Mouse (Mus musculus): ENCODE data around the gene Gm45233. TPM values are rescaled to one million over a fixed set of nuclear protein-coding genes. Genes with fewer than 3 reads are reported as not detected.
A peak's percentile ranks its signal among the peaks of the same experiment; 100 is the strongest.

Gm45233 gene
- total RNA-seq, 2 experiments from 2014 or later: not detected

DNA sequence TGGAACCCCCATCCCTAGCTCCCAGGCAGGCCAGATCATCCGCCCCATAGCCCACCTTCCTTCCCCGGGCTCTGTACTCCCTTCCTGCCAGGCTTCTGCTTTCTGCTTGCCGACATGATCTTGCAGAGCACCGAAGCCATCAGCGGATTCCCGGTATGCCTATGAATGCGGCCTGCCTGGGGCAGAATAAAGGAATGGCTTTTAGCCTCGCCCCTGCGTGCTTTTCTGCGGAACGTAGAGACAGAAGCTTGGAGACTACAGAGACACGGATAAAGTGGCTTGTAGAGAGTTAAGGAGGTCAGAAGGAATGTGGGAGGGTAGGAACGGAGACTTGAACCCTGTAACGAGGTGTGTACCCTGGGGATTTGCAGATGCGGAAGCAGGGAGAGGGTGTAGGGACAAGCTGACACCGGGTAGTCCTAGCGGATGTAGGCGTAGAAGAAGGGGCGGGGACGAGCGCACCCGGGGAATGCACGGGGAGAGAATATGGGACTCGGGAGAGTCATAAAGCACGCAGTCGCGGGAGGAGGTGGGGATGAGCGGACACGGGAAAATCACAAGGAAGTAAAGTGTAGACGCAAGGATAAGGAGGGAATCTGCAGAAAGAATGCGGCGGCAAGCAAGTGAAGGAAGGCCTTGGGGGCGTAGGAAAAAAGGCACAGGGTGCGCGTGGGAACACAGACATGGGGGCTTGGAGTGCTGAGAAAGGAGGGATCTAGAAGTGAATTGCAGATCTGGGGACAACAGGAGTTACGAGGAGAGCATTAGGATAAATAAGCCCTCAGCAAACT is 607 bp upstream of the Gm45233 start:
- ATAC-seq (replicated peaks; ENCODE audit: low FRiP score, low TSS enrichment, poor library complexity, severe bottlenecking): peak; percentile 81

DNA sequence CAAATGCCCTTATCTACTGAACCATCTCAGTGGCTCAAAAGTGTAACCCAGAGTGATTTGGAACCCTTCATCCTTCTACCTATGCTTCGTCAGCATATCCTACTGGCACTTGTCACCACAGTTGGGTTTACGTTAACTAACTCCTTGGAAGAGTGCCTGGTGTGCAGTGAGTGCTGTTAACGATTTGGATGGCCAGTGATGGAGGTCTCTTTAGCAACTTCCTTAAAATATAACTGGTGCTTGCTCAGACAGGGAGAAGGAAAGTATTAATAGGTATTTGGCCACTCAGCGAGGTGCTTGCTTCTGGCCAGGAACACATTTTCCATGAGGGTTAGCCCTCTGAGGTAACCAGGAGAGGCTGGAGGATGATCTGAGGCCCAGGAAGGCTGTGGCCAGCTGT is 3.9 kb downstream of the Gm45233 start:
- ATAC-seq (replicated peaks; ENCODE audit: low FRiP score, low TSS enrichment, poor library complexity, severe bottlenecking): no peak

DNA sequence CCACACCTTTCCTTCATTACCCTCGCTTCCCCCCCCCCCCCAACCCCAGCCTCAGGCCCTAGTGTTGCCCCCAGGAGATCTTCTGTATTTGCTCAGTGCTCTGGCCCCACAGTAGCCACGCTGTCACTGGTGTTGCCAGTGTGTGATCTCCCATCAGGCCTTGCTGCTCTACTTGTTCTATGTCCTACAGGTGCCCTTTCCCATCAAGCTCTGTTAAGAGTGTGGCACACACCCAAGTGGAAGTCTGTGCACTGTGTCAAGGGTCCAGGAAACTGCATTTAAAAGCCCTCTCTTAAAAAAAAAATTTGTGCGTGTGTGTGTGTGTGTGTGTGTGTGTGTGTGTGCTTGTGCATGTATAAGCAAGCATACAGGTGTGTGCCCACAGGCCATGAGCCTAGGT is 4.3 kb downstream of the Gm45233 start:
- ATAC-seq (replicated peaks; ENCODE audit: low FRiP score, low TSS enrichment, poor library complexity, severe bottlenecking): no peak

DNA sequence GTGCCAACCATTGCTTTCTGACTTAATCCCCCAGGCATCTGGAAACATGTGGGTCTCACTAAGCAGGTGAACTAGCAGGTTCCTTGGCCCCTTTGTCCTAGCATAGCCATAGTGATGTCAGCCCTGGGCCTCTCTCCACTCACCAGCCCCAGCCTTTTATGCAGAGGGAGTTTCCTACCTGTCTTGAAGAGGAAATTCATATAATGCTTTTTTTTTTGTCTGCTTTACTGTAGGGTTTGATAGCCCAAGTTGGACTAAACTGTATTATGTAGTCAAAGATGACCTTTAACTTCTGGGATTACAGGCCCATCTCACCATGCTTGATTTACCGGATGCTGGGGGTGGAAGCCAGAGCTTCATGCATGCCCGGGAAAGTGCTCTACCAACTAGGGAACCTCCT is 5.9 kb downstream of the Gm45233 start:
- no peak for ATAC-seq (replicated peaks; ENCODE audit: low FRiP score, low TSS enrichment, poor library complexity, severe bottlenecking)

DNA sequence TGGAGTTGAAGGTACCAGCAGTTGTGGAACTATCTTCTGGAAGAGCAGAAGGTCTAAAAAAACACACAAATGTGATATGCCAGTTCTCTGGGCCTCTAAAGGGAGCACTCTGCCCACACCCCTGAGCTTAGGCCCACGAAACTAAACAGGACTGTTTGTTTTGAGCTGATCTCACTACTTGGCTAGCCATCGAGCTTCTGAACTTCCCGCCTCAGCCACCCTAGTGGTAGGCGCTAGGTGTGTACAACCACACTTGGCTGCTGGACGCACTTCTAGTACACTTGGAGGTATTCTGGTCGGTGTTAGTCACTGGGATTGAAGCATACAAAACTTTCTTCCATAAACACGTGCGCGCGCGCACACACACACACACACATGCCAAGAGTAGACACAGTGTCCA is 7.8 kb downstream of the Gm45233 start:
- no peak for ATAC-seq (replicated peaks; ENCODE audit: low FRiP score, low TSS enrichment, poor library complexity, severe bottlenecking)

DNA sequence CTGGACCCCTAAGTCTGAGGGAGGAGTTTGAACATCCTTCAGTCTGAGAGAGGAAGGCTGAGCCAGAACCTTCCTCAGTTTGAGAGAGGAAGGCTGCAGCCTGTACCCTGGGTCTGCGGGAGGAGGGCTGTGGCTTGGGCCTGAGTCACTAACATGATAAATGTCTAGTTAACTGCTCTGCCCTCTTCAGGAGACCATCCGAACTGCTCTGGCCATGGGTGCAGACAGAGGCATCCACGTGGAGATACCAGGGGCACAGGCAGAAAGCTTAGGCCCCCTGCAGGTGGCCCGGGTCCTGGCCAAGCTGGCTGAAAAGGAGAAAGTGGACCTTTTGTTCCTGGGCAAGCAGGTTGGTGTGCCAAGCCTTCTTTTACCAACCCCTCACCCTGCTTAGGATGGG is 8.7 kb downstream of the Gm45233 start:
- ATAC-seq (replicated peaks; ENCODE audit: low FRiP score, low TSS enrichment, poor library complexity, severe bottlenecking): peak; percentile 85

DNA sequence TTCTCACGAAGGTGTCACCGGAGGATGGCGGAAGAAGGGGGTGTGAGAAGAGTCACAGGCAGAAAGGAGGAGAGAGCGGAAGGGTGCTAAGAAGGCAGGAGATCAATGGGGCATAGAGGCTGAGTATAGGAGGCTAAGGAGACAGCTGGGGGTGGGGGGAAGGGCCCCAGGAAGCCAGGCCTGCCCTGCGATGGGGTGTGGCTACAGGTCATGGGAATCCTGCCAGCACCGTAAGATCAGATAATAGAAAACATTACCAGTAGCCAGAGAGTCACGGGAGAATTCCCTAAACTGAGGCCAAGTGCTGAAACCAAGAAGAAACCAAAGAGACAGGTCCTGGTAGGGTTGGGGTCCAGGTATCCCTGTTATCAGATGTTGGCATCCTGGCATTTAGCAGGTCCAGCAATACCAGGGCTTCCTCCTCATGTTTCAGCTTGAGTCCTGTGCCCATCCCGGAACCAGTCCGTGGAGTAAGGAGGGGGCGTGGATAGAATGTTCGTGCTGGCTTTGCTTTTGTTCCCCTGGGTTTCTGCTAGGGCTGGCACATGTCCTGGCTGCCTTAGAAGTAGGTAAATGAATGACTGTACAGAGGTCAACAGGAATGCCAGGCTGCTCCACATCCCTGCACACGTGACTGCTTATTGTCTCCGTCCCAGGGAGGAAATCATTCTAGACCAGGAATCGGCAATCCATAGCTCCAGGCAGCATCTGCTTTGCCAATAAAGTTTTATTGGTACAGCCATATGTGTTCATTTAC is 9.8 kb downstream of the Gm45233 start:
- peak; percentile 19; the same call in 1 of the 2 replicates for ATAC-seq (replicated peaks; ENCODE audit: low FRiP score, low TSS enrichment, poor library complexity, severe bottlenecking)

DNA sequence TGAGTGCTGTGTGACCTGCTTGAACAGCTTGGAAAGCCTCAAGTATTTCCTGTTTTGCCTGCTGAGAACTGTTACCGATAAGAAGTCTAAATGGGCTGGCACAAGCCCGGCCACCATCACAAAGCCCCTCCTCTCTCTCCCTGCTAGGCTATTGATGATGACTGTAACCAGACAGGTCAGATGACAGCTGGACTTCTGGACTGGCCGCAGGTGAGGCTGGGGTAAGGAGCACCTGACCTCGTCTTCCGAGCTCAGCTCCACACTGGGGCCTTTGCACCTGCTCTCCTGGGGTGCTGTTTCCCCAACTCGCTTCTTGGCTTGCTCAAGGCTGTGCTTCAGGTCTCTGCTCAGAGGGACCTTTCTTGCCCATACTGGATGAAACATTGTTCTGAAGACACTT is 10.4 kb downstream of the Gm45233 start:
- no peak for ATAC-seq (replicated peaks; ENCODE audit: low FRiP score, low TSS enrichment, poor library complexity, severe bottlenecking)

DNA sequence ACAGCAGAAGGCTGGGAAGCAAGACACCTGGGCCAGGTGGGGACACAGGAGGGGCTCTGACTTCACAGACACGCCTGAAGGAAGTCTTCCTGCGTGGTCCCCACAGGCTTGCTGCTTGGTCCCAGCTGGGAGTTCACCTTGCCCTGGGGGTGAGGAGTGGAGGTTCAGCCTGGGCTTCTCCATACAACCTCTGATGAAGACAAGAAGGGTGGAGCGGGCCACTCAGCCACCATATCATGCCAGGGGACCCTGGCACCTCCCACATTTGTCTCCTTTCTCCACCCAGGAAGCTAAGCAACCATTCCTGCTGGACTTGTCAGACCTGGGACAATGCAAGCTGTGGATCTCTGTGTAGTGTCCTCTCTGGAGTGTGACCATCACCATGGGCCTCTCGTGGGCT is 18.9 kb downstream of the Gm45233 start, which contains the start of gene Vsig10l:
Gene Vsig10l, plus strand, starts transcription at position 301 of the 400 bp plus-strand sequence.
- ATAC-seq (replicated peaks; ENCODE audit: low FRiP score, low TSS enrichment, poor library complexity, severe bottlenecking): no peak

DNA sequence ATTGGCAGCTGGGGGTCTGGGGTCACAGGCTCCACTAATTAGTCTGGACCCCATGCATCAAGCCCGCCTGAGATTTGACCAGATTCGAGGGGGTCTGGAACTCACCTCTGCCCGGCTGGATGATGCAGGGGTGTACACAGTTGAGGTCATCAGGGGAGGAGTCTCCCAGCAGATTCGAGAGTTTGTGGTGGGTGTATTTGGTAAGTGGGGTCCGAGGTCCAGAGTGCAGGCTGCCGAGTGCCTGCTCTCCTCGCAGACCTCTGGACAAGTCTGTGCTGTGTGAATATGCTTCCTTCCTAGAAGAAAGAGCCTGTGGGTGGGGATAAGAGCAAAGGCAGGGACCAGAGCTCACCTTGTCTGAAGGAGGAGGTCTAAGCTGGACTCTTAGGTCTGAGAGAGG is 20.0 kb downstream of the Gm45233 start:
- ATAC-seq (replicated peaks; ENCODE audit: low FRiP score, low TSS enrichment, poor library complexity, severe bottlenecking): no peak

DNA sequence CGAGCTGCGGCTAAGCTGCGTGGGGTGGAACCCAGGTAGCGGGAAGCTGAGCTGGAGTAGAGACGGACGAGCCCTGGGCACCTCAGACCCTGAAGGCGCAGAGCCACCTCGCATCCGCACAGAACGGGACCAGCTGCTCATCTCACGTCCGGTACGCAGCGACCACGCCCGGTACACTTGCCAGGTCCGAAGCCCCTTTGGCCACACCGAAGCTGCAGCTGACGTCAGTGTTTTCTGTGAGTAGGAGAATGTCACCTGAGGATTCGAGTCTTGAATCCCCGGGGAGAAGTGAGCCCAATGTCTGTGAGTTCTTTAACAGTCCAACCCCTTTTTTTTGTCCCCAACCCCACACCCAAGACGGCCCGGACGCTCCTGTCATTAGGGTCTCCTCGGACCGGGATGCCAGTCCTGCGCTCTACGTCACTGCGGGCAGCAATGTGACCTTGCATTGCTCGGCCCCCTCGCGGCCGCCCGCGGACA is 21.0 kb downstream of the Gm45233 start:
- no peak for ATAC-seq (replicated peaks; ENCODE audit: low FRiP score, low TSS enrichment, poor library complexity, severe bottlenecking)

DNA sequence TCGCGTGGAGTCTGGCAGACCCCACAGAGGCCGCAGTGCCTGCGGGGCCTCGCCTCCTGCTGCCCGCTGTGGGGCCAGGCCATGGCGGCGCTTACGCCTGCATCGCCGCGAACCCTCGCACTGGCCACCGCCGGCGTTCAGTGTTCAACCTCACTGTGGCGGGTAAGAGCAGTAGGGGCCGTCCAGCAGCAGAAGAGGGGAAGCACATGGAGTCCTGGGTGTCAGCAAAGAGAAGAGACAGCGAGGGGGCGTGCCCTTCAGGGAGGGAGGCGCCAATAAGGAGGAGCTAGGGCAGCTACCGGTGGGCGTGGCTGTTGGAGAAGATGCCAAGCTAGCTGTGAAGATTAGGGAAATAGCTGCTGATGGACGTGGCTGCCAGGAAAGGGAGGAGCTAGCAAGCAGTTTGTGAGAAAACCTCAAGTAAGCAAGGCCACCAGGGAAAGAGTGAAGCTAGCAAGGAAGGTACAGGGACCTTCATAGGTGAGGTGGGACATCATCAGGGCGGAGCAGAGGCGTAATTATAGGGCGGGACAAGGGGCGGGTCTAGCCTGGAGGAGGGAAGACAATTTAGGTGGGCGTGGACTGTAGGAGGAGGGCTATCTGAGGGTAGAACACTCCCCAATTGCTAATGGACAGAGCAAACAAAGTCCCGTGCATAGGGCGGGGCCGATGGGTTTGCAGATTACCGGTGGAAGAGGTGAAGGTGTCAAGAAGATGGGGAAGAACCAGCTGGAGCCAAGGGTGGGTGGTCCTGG is 21.6 kb downstream of the Gm45233 start:
- ATAC-seq (replicated peaks; ENCODE audit: low FRiP score, low TSS enrichment, poor library complexity, severe bottlenecking): peak; percentile 85

DNA sequence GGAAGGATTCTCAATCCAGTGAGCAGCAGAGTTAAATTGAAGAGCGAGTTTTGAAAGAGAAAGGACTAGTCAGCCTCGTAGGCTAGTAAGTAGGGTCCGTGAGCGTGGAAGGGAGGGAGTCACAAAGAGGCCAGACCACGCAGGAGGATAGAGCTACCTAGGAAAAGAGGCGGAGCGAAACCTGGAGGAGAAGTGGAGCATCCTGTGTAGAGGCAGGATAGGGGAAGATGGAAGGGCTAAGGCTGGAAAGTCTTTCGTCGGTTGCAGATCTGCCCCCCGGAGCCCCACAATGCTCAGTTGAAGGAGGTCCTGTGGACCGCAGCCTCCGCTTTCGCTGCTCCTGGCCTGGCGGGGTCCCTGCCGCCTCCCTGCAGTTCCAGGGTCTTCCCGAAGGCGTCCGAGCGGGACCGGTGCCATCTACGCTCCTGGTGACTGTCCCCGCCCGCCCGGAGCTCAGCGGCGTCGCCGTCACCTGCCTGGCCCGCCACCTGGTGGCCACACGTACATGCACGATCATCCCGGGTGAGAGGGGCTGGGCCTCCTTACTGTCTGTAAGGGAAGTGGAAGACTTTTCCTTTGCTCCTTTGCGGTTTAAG is 22.3 kb downstream of the Gm45233 start:
- peak; percentile 74 for ATAC-seq (replicated peaks; ENCODE audit: low FRiP score, low TSS enrichment, poor library complexity, severe bottlenecking)

DNA sequence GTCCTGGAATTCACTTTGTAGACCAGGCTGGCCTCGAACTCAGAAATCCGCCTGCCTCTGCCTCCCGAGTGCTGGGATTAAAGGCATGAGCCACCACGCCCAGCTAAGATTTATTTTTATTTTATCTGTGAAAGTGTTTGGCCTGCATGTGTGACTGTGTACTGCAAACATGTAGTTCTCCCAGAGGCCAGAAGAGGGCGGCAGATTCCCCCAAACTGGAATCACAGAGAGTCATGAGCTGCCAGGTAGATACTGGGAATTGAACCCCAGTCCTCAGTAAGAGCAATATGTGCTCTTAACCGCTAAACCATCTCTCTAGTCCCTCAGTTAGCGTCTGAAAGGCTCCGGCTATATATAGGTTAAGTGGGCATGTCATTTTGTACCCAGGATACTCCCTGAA is 26.4 kb downstream of the Gm45233 start:
- no peak for ATAC-seq (replicated peaks; ENCODE audit: low FRiP score, low TSS enrichment, poor library complexity, severe bottlenecking)

DNA sequence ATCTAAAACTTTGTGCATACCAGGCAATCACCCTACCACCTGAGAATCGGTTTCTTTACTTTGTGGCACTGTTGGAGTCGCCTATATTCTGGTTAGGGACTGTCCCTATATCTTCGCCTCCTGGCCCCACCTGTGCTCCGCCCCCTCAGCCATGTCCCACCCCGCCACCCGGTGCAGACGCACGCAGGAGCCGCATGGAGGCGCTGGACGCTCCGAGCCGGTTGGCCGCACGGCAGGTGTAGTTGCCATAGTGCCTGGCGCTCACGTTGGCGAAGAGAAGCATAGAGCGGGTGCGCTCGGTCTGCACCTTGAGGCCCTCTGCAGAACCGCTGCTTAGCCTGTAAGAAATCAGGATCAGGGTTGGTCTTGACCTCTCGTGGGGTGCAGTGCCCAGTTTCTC is 31.8 kb downstream of the Gm45233 start:
- ATAC-seq (replicated peaks; ENCODE audit: low FRiP score, low TSS enrichment, poor library complexity, severe bottlenecking): peak; percentile 68

DNA sequence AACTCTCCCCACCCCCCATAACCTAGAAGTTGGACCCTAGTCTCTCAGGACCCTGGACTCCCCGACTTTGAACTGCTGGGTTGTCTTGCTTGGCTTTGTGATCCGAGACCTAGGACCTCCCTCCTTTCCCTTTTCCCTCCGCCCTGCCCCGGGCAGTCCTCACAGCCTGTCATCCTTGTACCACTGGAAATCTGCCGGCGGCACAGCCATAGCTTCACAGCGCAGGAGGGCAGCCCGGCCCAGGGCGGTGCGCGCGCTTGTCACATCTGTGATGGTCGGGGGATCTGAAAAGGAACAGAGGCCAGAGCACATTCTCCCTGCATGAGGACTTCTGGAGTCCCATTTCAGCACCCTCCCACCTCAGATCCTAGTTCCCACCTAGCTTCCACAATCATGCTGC is 32.4 kb downstream of the Gm45233 start:
- ATAC-seq (replicated peaks; ENCODE audit: low FRiP score, low TSS enrichment, poor library complexity, severe bottlenecking): no peak

DNA sequence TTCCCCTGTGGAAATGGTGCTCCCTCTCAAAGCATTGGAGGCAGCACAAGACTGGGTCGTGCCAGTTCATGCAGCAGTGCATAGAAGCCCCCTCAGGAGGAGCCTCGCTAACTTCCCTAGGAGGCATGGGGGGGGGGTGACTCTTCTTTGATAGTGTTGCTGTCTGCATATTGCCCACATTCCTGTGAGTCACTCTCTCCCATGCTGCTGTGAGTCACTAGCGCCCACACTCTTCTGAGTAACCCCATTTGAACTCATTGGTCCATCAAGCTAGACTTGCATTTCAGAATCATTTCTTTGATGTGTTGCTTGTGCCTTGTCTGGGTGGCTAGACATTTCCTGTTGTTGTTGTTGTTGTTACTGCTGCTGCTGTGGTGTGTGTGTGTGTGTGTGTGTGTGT is 37.3 kb downstream of the Gm45233 start:
- no peak for ATAC-seq (replicated peaks; ENCODE audit: low FRiP score, low TSS enrichment, poor library complexity, severe bottlenecking)

DNA sequence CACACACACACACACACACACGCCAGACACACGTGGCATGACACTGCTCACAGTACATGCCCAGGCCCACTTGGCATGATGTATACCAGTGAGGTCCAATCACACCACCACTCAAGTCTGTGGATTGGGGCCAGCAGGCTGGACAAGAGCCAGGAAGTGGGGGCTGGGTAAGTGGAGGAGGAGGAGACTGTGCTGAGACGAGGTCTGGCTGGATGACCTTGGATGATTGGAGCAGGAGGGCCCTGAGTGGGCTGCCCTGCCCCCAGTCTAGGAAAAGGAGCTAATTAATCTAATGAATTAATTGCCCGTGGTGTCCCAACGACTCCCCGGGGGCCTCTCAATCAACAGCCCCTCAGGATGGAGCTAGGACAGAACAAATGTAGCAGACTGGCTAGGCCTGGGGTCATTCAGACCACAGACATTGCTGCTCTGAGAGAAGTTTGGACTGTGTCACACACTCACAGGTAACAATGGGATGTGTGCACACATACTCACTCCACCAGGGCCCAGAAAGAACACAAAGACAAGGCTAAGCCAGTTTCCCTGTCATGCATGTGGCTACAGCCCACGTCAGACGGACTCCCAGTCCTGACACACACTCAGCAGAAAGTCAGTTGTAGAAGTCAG is 38.3 kb downstream of the Gm45233 start:
- no peak for ATAC-seq (replicated peaks; ENCODE audit: low FRiP score, low TSS enrichment, poor library complexity, severe bottlenecking)

DNA sequence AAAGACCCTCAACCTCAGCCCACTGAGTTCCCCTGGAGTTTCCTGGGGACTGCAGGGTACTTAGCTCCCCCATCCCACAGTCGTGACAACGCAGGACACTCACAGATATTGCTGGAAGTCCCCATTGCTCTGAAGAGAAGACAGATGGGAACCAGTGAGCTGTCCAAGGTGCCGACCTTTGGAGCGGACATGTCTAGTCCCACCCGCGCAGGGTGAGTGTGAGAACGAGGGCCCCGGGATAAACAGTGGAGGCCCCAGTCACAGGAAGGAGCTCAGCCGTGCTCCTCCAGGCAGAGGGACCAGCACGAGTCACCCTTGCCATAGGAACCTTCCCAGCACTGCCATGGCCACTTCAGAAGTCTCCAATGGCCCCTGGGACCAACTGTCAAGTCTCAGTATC is 39.3 kb downstream of the Gm45233 start:
- ATAC-seq (replicated peaks; ENCODE audit: low FRiP score, low TSS enrichment, poor library complexity, severe bottlenecking): peak; percentile 25; the same call in 1 of the 2 replicates

Measured in megakaryocyte-erythroid progenitor cell, adult 5-6 weeks (primary cell).